Mouse (Mus musculus): ENCODE measurements around the gene Dnah14.

Dnah14 gene
- long read RNA-seq, experiment 1: 0 reads
- long read RNA-seq, experiment 2: 0 reads

DNA sequence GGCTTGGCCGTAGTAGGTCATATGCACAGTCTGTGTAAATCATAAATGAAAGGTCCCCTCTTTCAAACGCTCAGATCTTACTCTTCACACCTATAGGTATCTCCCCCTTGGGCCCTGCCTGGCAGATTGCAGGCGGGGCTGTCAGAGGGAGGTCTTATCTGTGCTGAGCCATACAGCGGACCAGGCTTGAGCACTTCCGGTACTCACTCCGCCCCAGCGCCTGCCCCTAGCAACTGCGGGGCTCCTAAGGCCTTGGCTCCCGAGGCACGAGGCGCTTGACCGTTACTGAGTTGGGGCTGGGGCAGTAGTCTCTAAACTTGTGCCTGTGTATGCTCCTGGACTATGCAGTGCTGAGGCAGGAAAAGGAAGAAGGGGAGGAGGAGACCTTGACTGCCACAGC is at the start of gene Dnah14:
Gene Dnah14 (plus strand): TSS at position 238 of the 400 bp plus-strand sequence.
- intact Hi-C loops (cut with DNase I): no loop called here

DNA sequence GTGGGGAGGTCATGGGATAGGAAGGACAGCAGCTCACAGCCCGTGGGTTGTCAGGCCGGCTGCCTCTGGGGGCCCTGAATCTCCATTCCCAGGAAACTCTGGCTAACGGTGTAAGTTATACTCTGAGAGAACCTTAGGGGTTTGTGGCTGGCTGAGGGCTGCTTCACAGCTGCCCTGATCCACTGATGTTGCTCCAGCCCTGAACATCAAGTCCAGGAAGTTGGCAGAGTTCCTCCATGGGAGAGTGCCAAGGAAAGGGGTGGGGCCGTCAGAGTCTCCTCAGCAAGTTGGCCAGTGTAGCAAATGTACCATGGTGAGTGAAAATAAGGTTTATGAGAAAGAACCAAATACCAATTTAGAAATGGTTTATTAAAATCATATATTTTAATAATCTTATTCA is 47.0 kb upstream of the Dnah14 start:
- intact Hi-C loops (cut with DNase I): no loop called here

DNA sequence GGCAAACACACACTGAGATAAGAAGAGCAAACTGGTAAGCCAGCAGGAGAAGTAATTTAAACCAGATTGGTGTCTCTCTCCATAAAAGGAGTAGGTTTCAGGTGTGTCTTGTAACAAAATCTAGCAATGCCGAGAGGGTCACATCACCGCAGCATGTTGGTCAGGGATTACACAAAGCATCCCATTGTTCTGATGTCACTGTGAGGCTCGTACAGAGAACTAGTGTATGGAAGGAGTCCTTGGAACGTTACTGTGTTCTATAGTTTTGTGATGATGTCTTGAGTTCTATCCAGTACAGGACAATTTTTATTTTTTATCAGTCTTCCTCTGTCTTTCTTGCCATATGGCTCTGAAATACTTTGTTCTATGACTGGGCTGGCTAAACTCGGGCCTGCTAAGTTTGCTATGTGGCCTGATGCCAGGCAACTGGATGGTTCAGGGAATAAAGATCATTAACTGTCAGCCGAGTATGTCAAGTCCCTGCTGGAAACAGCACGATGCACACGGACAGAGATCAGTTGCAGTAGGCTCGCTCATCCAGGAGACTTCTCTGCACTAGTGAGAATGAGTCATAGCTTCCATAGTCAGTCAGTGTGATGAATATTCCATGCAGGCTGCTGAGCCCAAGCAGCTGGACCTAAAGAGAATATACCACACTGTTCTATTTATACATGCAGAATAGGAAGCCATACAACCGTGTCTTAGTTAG is 41.0 kb upstream of the Dnah14 start:
- intact Hi-C loops (cut with DNase I): no loop called here

DNA sequence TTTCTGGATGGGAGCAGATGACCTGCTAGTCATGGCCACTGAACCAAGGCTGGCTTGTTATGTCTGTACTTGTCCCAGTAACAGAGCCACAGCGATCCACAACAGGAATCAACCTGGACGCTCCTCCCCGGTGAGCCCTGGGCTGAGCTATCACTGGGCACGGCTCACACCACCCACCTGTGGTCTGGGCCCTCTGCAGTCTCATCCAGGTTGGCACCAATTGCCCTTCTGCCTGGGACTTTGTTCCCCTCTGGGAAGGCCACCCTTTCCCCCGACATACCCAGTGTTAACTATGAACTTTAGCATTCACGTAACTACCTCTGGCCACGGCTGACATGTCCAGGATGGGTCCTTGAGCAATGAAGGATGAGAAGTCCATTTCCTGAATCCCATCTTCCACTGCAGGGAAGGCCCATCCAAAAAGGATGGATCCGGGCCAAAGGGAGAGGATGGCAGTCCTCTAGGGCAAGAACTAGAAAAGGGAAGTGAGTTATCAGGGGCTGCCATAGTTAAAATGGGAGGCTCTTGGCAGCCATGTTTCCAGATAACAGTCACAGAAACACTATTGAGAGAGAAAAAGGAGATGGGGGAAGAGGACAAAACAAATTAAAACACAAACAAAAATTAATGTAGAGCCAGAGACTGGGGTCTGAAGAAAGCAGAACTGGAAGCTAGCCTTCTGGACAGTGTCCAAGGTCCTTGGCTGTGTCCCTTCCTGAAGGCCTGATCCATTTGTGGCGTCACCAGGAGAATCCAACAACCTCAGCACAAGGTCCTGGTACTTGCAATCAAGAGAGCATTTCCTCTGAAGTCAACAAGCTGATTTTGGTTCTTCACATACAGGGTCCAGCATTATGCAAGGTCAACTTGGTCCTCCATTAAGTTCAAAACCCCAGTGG is 38.5 kb upstream of the Dnah14 start:
- intact Hi-C loops (cut with DNase I): no loop called here

DNA sequence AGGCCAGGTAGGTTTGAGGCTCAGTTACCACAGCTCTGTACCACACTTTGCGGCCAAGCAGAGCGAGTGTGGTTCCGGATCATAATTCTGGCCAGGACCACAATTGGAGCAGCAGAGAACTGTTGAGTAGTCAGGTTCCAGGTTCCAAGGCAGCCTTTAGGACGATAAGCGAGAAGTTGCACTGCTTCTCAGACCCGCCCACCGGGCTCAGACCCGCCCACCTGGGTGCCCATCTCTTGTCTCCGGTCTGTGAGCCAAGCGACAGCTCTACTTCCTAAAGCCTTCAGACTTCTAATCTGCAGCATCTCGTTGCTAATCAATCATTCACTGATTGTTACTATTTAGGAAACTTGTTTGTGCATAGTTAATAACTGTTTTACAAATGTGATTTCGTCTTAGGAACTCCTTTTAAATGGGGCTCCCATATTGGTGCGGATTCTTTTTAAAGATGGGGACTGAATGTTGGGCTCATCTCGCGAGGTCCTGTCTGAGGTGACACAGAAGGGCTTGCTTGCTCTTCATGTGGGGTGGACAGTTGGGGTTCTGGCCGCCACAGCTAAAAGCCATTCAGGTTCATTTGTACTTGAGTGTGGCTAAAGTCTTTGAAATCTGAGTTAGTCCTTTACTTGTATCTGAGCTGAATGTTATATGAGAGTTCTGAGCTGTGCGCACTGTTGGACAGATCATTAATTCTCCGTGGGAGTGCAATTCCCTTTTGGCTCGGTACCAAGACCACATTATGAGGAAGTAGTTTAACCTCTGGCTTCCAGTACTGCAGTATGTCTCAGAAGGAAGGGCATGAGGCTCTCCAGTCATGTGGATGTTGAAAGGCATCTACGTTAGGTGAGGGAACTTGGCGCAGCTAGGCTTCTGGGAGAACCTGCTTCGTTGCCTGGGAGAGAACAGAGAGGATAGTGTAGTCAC is 36.3 kb upstream of the Dnah14 start:
- intact Hi-C loops (cut with DNase I): no loop called here

DNA sequence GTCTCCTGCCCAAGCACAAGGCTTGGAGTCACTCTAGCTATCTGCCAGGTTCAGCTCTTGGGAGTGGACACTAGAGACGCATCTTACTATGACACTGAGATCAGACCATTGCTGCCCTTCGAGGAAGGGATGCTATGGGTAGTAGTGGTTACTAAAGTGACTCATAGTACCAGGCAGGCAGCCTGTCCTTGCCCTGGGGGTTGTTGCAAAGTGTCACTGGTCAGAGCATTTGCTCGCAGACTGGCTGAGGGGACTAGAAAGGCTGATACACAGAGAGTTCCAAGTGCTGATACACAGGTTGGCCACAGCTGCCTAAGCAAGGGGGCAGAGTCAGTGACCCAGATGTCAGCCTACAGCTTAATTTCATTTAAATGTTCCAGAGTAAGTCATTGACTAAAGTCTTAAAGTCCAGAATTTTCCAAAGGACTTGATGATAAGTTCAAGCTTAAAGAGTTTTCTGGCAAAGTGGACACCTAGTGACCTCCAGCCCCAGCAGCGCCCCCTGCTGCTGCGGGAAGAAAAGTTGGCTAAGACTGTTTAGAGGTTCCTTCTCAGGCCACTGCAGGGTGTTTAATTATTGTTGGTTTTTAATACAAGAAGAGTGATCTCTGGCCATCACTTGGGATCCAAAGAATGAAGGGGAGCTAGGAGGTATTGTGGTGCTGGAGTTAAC is 32.5 kb upstream of the Dnah14 start:
- intact Hi-C loops (cut with DNase I): loop anchor here (2.0 kb wide), 1 partner anchor 165 kb away; no protein-coding TSS in a partner anchor

DNA sequence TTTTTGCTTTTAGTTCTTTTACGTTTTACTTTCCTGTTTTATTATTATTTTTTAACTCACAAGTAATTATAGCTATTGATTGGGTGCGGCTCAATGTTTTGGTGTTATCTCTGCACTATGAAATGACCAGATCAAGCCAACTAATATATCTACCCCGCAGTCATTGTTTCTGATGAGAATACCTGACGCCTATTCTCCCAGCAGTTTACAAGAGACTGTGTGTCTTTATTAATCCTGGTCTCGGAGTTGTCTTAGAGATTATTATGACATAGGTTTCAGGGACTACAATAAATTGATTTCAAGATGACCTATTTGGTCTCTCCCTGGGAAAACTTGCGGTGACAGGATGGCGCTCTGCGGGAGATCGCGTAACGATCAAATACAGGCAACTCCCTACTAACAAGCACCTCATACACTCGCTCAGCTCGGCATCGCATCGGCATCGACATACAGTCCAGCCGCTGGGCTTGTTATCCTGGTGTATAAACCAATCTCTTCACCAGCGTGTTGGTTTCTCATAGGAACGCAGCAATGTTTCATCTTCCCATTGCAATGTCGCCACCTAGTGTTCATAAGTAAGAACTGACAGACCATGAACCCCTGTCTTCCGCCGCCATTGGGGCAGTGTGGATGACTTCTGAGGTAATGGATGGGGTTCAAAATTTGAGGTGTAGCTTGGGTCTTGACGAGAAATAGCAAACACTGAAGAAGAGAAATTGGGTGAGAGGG is 31.2 kb upstream of the Dnah14 start:
- intact Hi-C loops (cut with DNase I): loop anchor here (1.0 to 5.0 kb wide), 3 partner anchors 80 to 273 kb away; no protein-coding TSS in a partner anchor

DNA sequence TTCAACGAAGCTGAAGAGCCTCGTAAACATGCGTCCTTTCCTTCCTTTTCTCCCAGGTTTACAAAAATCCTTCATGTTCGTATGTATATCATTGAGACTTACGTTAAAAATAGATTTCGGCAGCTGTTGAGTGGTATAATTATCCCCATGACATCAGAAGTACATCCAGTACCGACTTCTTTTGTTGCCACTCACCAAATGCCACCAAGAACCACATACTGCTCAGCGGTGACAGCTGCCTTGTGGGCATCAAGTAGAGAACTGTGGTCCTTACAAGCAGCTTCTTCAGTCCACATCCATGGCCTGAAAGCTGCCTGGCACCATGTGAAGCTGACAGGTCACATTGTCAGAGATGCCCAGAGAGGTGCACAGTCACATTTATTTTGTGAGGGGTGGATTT is 26.4 kb upstream of the Dnah14 start:
- intact Hi-C loops (cut with DNase I): loop anchor here (5.0 kb wide), 2 partner anchors 67 to 278 kb away; no protein-coding TSS in a partner anchor

DNA sequence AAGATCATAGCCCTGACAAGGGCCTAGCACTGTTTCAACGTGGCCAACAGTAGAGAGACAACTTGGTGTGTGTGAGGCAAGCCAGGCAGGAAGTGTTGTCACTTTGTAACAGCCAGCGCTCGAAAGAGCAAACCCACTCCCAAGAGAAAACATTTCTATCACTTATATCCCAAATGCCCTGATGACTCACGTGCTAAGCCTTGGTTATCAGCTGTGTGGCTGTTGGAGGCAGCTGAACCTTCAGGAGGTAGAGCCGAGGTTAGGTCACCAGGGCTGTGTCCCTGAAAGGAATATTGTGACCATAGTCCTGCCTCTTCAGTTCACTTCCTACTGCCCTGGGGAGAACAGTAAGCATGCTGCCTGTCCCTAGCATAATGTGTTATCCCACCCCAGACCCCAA is 25.5 kb upstream of the Dnah14 start:
- intact Hi-C loops (cut with DNase I): loop anchor here (5.0 kb wide), 1 partner anchor 66 kb away; no protein-coding TSS in a partner anchor

DNA sequence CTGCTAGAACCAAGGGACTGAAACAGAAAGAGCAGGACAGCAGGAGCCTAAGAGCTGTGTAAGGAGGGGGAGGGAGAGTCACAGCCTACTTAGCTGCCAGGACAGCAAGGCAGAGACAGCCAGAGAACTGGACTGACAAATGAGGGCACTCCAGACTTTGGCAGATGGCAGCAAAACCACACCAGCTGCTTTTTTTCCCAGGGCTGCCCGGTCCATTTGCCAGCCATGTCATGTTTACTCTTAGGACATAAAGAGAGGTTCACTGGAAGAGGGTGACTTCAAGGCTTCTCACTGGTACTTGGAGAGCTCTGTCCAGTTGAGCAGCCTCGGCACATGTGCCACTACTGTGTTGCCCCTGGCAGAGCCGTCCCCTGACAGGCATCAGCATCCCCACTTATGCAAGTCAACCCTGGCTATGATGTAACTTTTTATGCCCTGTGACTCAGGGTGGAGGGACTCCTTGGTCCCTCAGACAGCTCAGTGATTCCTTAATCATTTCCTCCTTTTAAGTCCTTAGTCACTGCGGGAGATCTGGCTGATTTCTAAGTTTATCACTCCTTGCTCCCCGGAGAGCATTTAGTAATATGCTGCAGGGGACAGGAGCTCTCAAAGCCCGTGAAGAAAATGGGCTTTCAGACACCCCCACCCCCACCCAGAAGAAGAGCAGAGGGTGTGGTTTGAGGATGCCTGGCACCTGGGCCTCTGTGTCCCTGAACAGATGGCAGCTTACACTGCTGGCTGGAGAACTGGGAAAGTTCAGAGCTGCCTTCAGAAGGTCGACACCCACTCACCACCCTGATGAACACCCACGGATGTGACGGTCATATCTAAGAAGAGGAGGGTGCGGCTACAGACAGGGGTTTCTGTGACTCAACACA is 23.6 kb upstream of the Dnah14 start:
- intact Hi-C loops (cut with DNase I): loop anchor here (5.0 kb wide), 1 partner anchor 65 kb away; no protein-coding TSS in a partner anchor

DNA sequence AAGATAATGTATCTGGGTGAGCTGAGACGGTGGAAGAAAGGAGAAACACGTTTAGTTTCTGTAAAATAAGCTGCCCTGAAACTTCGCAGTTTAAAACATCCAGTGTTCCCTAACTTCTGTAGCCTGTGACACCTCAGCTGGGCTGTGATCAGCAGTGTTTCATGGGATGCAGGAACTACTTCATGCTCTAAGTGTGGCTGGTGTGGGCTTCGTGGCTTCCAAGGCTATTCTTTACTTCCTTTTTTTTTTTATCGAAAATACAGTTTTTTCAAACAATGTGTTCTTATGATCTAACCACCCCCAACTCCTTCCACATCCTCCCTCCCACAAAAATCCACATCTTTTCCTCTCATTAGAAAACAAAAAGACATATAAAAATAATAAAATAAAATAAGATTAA is 20.9 kb upstream of the Dnah14 start:
- intact Hi-C loops (cut with DNase I): no loop called here

DNA sequence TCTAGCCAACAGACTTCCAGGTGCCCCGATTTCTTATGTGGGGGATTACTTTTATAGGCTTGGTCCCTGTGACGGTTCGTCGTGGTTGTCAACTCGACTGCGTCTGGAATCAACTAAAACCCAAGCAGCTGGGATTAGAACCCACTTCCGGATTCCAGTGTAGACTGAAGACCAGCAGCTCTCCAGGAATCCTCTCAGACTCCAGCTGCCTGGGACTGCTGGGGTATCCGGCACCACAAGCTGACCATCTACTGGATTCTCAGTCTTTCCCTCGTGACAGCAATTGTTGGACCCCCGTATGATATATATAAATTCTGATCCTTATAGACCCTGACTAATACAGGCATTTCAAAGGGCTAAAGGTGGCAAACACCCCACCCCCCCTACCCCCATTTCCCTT is 16.7 kb upstream of the Dnah14 start:
- intact Hi-C loops (cut with DNase I): no loop called here

DNA sequence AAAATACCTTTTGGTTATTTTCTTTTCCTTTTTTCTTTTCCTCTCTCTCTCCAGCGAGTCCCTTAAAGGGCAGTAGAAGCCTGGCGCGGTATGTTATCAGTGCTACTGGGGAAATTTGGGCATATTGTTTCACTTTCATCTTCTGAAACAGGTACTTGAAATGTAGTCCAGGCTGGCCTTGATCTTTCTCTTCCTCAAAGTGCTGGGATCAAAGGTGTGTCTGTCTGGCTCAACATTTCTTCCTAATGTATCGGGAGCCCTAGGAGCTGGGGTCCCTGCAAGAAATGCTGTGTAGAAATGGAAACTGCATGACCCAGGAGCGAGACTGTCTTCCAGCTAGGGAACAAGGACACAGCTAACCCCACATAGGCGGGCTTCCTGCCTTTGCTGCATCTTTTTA is 16.0 kb upstream of the Dnah14 start:
- intact Hi-C loops (cut with DNase I): no loop called here

DNA sequence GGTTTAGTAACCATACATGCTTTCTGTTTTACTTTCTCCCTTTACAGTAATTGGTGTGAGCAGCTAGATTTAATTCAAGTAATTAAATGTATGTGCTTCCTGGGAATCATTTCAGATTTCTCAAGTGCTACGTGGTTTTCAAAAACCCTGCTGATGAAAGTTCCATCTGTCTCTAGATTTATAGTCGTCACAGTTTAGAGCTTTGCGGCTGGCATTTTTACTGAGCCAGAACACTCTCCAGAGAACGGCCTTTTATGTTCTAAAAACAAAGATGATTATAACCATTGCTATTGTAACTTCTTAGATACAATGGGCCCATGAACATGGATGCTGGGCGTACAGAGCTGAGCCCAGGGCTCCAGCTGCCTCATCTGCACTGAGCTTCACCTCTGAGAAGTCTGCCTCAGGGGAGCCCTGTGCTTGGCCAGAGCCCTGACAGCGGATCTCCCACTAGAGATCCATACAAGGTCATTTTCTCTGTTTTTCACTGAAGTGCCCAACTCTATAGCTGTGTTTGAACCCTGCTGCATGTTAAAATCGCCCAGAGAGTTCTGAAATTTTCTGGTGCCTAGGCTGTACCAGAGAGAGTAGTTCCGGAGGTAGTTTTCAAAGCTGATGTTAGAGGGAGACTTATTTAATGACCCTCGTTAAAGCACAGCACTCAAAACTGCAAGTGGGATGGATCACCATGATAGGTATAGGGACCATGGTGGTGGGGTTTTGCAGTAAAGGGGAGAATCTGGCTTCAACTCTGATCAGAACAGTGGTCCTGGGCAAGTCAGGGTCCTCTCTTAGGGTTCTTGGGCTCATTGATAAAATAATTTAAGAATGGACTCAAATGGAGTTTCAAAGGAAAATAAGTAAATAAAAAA is 15.2 kb upstream of the Dnah14 start:
- intact Hi-C loops (cut with DNase I): no loop called here

DNA sequence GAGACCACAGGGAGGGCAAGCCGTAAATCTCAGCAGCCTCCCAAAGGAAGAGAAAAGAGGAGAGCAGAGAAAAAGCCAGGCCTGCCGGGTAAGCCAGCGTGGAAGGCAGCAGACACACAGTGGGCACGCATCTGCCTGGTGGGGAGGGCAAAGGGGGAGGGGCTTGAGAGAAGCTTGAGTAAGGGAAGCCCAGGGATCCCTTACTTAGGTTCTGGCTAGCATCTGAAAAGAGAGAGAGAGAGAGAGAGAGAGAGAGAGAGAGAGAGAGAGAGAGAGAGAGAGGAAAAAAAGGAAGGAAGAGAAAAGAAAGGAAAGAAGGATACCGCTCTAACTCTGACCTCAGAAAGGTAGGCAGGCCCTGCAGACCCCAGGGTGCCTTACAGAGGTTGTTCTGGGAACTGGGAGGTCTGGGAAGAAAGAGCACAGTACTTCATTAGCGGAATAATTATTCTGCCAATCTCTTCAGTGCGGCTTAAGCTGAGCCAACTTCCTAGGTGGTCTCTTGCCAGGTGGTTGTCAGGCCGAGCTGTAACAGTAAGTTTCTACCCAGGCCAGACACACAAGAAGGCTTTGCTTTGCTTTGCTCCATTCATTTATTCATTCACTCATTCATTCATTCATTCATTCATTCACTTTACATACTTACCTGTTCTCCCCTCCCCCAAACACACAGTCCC is 14.5 kb upstream of the Dnah14 start:
- intact Hi-C loops (cut with DNase I): no loop called here

DNA sequence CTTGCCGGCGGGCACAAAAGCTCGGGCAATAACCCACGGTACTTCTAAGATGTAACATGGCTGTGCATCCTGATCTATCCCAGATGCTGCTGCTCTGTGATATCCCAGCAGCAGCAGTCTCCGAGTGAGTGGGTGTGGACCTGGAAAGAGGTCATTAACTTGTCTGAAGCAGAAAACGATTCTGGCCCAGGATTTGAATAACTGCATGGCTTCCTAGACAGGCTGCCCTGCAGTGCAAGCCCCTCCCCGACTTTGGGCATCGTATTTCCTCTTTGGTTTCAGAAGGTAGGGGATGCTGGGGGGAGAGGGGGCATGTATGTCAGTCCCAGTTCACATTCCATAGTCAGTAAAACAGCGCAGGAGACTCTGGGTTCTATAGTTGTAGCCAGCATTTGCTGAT is 6.9 kb upstream of the Dnah14 start:
- intact Hi-C loops (cut with DNase I): no loop called here

DNA sequence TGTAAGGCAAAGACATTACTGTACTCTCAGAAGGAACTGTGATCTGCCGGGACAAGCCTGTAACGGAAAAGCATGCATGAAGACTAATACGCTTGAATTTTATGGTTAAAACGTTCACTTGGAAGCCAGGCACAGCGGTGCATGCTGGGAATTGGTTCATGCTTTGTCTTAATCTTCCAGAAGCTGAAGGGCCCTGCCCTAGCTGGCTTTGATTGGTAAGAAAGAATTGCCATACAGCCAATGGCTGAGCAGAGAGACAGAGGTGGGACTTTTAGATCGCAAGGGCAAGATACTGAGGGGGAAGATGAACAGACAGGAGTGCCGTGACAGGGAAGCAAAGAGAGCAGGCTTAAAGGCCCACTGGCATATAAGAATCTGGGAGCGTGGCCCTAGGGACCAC is 6.8 kb downstream of the Dnah14 start:
- intact Hi-C loops (cut with DNase I): no loop called here

Data from adrenal gland (tissue).